Mouse (Mus musculus): Measurements from ENCODE around the gene Ccdc149. TPM values are rescaled to one million over a fixed set of nuclear protein-coding genes. Genes with fewer than 3 reads are reported as not detected.

Gene Ccdc149
- total RNA-seq (2015; ENCODE audit: low replicate concordance), result 0.42 and 2.5 TPM in 2 replicates
- total RNA-seq (2017; ENCODE audit: low replicate concordance), result 0.14 and 0.26 TPM in 2 replicates

- no peak for ATAC-seq (replicated peaks; ENCODE audit: low FRiP score, poor library complexity, severe bottlenecking)
Measured at GRCm38 (mm10) chr5:52470991-52471801, at the start of gene Ccdc149. Gene Ccdc149, minus strand, starts transcription at chr5:52471521.

- no peak for ATAC-seq (replicated peaks; ENCODE audit: low FRiP score, poor library complexity, severe bottlenecking)
Measured at GRCm38 (mm10) chr5:52519921-52520320, 48.6 kb upstream of the Ccdc149 start.

- ATAC-seq (replicated peaks; ENCODE audit: low FRiP score, poor library complexity, severe bottlenecking), result no peak
Measured at GRCm38 (mm10) chr5:52516072-52516476, 44.8 kb upstream of the Ccdc149 start.

- no peak for ATAC-seq (replicated peaks; ENCODE audit: low FRiP score, poor library complexity, severe bottlenecking)
Measured at GRCm38 (mm10) chr5:52515246-52516021, 44.1 kb upstream of the Ccdc149 start.

GRCm38 (mm10) chr5:52511089-52511488 lies 39.8 kb upstream of the Ccdc149 start:
- no peak for ATAC-seq (replicated peaks; ENCODE audit: low FRiP score, poor library complexity, severe bottlenecking)

- no peak for ATAC-seq (replicated peaks; ENCODE audit: low FRiP score, poor library complexity, severe bottlenecking)
Measured at GRCm38 (mm10) chr5:52509416-52509815, 38.1 kb upstream of the Ccdc149 start.

GRCm38 (mm10) chr5:52504666-52505065 lies 33.3 kb upstream of the Ccdc149 start:
- no peak for ATAC-seq (replicated peaks; ENCODE audit: low FRiP score, poor library complexity, severe bottlenecking)

- no peak for ATAC-seq (replicated peaks; ENCODE audit: low FRiP score, poor library complexity, severe bottlenecking)
Measured at GRCm38 (mm10) chr5:52504148-52504547, 32.8 kb upstream of the Ccdc149 start.

GRCm38 (mm10) chr5:52495671-52496070 lies 24.4 kb upstream of the Ccdc149 start:
- no peak for ATAC-seq (replicated peaks; ENCODE audit: low FRiP score, poor library complexity, severe bottlenecking)

GRCm38 (mm10) chr5:52491496-52491895 lies 20.2 kb upstream of the Ccdc149 start:
- no peak for ATAC-seq (replicated peaks; ENCODE audit: low FRiP score, poor library complexity, severe bottlenecking)

- no peak for ATAC-seq (replicated peaks; ENCODE audit: low FRiP score, poor library complexity, severe bottlenecking)
Measured at GRCm38 (mm10) chr5:52487559-52488430, 16.5 kb upstream of the Ccdc149 start.

GRCm38 (mm10) chr5:52476826-52477225 lies 5.5 kb upstream of the Ccdc149 start:
- ATAC-seq (replicated peaks; ENCODE audit: low FRiP score, poor library complexity, severe bottlenecking), result no peak

GRCm38 (mm10) chr5:52476292-52476701 lies 5.0 kb upstream of the Ccdc149 start:
- no peak for ATAC-seq (replicated peaks; ENCODE audit: low FRiP score, poor library complexity, severe bottlenecking)

- no peak for ATAC-seq (replicated peaks; ENCODE audit: low FRiP score, poor library complexity, severe bottlenecking)
Measured at GRCm38 (mm10) chr5:52473988-52474387, 2.7 kb upstream of the Ccdc149 start.

GRCm38 (mm10) chr5:52470551-52470950 lies 770 bp downstream of the Ccdc149 start:
- ATAC-seq (replicated peaks; ENCODE audit: low FRiP score, poor library complexity, severe bottlenecking), result no peak

- ATAC-seq (replicated peaks; ENCODE audit: low FRiP score, poor library complexity, severe bottlenecking), result no peak
Measured at GRCm38 (mm10) chr5:52467841-52468240, 3.5 kb downstream of the Ccdc149 start.

GRCm38 (mm10) chr5:52462447-52462846 lies 8.9 kb downstream of the Ccdc149 start:
- ATAC-seq (replicated peaks; ENCODE audit: low FRiP score, poor library complexity, severe bottlenecking), result no peak

GRCm38 (mm10) chr5:52461434-52462124 lies 9.7 kb downstream of the Ccdc149 start:
- ATAC-seq (replicated peaks; ENCODE audit: low FRiP score, poor library complexity, severe bottlenecking), result no peak

- ATAC-seq (replicated peaks; ENCODE audit: low FRiP score, poor library complexity, severe bottlenecking), result no peak
Measured at GRCm38 (mm10) chr5:52459308-52459707, 12.0 kb downstream of the Ccdc149 start.

All from erythroblast, adult 5-6 weeks (primary cell).